Mouse (Mus musculus) intestine, embryonic 14.5 days (tissue): Measurements from ENCODE around the gene Dclk3. TPM values are rescaled to one million over a fixed set of nuclear protein-coding genes. Genes with fewer than 3 reads are reported as not detected.

ENCODE experiments used
- ATAC-seq: fragments of 200-750 bp; cut with Nextera tagmentation; replicated peaks from 2 replicates; pipeline ENCODE4 v1.8.0; 2017; ENCODE audit warnings: low read depth, moderate number of reproducible peaks, moderate TSS enrichment, moderate library complexity; ENCODE audit not compliant: low FRiP score, low TSS enrichment
- DNase-seq: peaks from one replicate; pipeline ENCODE4 v3.0.0-alpha.2; 2018; ENCODE audit warnings: low spot score
- H3K27ac ChIP-seq: fragments of 300-500 bp; sonication (generic); 2 replicates; pipeline ENCODE4 v1.5.1; 2014; ENCODE audit warnings: low read depth, mild to moderate bottlenecking, control low read depth
- H3K27me3 ChIP-seq: fragments of 300-500 bp; sonication (generic); replicated peaks from 2 replicates; pipeline ENCODE4 v1.6.1; 2014; ENCODE audit warnings: low read length, control low read depth; ENCODE audit not compliant: control insufficient read depth, insufficient read depth
- H3K36me3 ChIP-seq: fragments of 300-500 bp; sonication (generic); 2 replicates; pipeline ENCODE4 v1.6.1; 2014; ENCODE audit warnings: low read length, control low read depth; ENCODE audit not compliant: control insufficient read depth, insufficient read depth
- H3K4me1 ChIP-seq: fragments of 300-500 bp; sonication (generic); replicated peaks from 2 replicates; pipeline ENCODE4 v1.6.1; 2014; ENCODE audit warnings: low read length, control low read depth, mixed read lengths; ENCODE audit not compliant: control insufficient read depth, insufficient read depth
- H3K4me2 ChIP-seq: fragments of 300-500 bp; sonication (generic); 2 replicates; pipeline ENCODE4 v1.6.1; 2014; ENCODE audit warnings: low read length
- H3K4me3 ChIP-seq: fragments of 300-500 bp; sonication (generic); 2 replicates; pipeline ENCODE4 v1.5.1; 2014; ENCODE audit warnings: low read depth, low read length, control low read depth, mixed read lengths
- H3K9ac ChIP-seq: fragments of 300-500 bp; sonication (generic); 2 replicates; pipeline ENCODE4 v1.6.1; 2014; ENCODE audit warnings: mild to moderate bottlenecking, low read length
- H3K9me3 ChIP-seq: fragments of 300-500 bp; sonication (generic); 2 replicates; pipeline ENCODE4 v1.6.1; 2016; ENCODE audit warnings: low read length, control low read depth; ENCODE audit not compliant: control insufficient read depth
- WGBS: fragments of 180-500 bp; shearing (Covaris S2); extraction: QIAGEN DNeasy Blood & Tissue Kit; methylation state at CpG from one replicate; pipeline ENCODE4 v1.1.7; 2014; 5-methylcytosine and 5-hydroxymethylcytosine counted together
- polyA plus RNA-seq: library from polyadenylated mRNA; unstranded; fragments of >200 nt; fragmentation: Nextera tagmentation; extraction: Ambion mirVana; gene quantifications from 2 replicates; pipeline ENCODE4 v1.2.1, GENCODE M21; 2014

Gene Dclk3
- polyA plus RNA-seq, 1 experiment from 2014 or later: 0.38 TPM

DNA sequence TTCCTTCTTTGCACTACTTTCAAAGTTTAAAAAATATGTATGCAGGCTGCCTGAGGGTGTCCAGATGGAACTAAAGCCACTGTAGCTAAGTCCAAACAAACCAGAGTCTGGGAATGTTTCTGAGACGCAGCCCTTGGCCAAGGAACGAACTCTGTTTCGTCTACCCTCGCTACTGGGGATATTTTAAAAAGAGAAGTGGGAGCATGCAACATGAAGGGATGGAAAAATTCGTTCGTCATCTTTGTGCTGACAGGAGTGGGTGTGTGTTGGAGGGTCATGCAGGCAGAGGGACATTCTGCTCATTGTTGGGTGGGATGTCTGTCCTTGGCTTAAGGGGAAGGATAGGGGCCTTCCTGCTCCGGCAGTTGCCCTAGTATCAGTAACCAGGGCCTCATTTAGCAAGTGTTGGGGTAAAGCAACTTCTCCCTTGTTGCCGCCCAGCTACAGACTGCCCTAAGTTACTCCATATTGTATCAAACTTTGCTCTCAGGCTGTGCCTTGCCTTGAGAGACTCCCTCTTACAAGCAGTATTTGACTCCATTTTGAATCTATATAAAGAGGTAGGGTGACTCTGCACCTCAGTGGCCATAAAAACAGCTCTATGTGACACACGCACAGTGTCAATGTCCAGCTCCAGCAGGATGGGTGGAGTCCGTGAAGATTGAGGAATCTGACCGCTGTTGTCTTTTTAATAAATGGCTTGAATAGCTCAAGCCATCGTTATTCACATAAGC, 34.4 kb upstream of the Dclk3 start:
- no peak for ATAC-seq
- H3K36me3 ChIP-seq: no peaks in the 10 kb centered on the region
- no peak overlapping the region for H3K27ac ChIP-seq
- no peak for DNase-seq
- no peak overlapping the region for H3K4me2 ChIP-seq
- WGBS: 77% methylated on average over 12 of the region's 12 CpGs
- H3K27me3 ChIP-seq: no peaks in the 10 kb centered on the region
- no peaks in the 10 kb centered on the region for H3K4me1 ChIP-seq
- H3K4me3 ChIP-seq: no peak overlapping the region
- H3K9me3 ChIP-seq: no peaks in the 10 kb centered on the region
- H3K9ac ChIP-seq: no peak overlapping the region

DNA sequence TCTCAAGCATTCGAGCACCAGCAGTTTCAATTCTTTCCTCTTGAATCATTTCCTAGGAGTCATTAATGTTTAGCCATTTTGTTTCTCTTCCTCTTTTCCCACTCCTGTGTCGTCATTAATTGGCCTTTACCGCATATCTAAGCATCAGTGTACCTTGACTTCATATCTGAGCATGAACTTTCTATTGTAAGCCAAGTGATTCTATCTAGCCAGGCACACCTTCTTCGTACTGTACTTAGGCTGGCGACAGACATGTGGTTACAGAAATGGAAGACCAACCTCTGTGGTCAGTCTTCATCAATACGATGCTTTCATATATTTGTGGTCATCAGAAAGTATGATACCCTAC, 33.8 kb upstream of the Dclk3 start:
- Histone ChIP-seq H3K4me1 (no peaks in the 10 kb centered on the region), H3K9ac (no peak overlapping the region), H3K9me3 (no peaks in the 10 kb centered on the region), H3K36me3 (no peaks in the 10 kb centered on the region), H3K4me3 (no peak overlapping the region), H3K27ac (no peak overlapping the region), H3K4me2 (no peak overlapping the region), H3K27me3 (no peaks in the 10 kb centered on the region)
- ATAC-seq (no peak), DNase-seq (no peak)
- WGBS: 92% methylated on average over 6 of the region's 6 CpGs

DNA sequence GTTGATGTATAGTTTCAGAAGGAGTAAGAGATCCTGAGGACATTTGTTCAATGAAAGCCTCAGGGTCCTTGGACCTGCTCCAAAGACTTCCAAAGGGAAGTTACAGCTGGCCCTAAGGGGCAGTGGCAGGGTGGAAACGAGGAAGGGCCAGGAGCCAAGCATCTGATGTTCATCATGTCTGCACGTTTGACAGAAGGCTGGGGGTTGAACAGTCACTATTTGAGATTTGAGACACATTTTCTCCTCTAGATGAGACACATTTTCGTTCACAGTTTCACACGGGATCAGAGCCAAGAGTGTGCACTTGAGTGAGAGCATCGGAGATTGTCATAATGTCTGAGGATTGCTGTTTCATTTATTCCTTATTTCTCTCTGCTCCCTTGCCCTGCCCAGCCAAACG, 30.9 kb upstream of the Dclk3 start:
- no peak for DNase-seq

DNA sequence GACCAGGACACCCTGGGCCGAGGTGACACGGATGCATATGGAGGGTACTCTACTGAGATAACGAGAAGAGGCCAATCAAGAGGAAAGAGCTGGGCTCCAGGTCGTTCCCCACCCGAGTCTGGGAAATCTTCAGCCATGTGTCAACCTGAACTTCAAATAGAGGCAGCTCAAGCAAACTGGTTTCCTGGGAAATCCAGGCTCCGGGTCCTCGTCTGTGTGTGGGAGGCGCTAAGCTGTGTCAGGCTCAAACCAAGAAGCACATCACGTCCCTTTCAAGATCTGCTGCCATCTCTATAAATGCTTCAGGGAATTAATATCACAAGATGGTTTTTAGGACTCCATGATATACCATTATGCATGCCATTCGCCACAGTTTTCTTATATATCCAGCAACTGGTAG, 30.5 kb upstream of the Dclk3 start:
- Histone ChIP-seq H3K27me3 (no peaks in the 10 kb centered on the region), H3K9ac (no peak overlapping the region), H3K36me3 (no peaks in the 10 kb centered on the region), H3K9me3 (no peaks in the 10 kb centered on the region), H3K27ac (no peak overlapping the region), H3K4me2 (no peak overlapping the region), H3K4me1 (no peaks in the 10 kb centered on the region), H3K4me3 (no peak overlapping the region)
- 69% methylated on average over 10 of the region's 10 CpGs for WGBS
- DNase-seq (no peak), ATAC-seq (no peak)

More for the DNA sequence above, 30.9 kb upstream of the Dclk3 start:
- Histone ChIP-seq H3K36me3 (no peaks in the 10 kb centered on the region), H3K4me2 (no peak overlapping the region), H3K9ac (no peak overlapping the region), H3K4me3 (no peak overlapping the region), H3K4me1 (no peaks in the 10 kb centered on the region), H3K9me3 (no peaks in the 10 kb centered on the region), H3K27me3 (no peaks in the 10 kb centered on the region), H3K27ac (no peak overlapping the region)
- no peak for ATAC-seq
- 50% methylated on average over 6 of the region's 6 CpGs for WGBS

DNA sequence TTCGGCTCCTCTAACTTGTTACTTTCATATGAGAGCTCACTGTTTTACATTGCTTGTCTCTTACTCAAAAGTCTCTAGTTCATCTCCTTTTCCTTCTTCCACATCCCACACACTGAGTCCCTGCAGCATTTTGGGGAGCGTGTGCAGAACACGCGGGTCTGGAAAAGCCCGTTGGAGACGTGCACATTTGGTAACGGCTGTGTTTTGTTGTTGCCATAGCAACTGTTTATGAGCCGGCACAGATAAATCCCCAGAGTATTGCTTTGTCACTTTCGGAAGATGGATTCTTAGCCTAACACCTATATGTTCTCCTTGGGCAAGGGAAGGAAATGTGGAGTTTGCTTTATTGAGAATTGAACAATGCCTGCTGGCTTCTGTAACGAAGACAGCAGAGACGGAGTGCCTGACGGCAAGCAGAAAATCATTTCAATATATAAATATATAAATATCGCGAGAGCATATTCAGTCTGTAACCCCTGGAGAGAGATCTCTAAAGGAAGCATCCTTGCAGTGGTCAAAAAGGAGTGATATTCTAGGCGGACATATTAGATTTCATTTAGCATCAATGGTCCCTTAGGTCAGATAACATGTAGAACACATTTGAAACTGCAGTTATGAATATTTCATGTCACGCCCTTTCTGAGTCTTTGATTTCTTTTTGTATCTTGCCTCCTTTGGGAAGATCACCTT, 26.3 kb upstream of the Dclk3 start:
- Histone ChIP-seq H3K9me3 (no peaks in the 10 kb centered on the region), H3K27me3 (no peaks in the 10 kb centered on the region), H3K4me2 (no peak overlapping the region), H3K4me1 (no peaks in the 10 kb centered on the region), H3K4me3 (no peak overlapping the region), H3K36me3 (no peaks in the 10 kb centered on the region), H3K9ac (no peak overlapping the region), H3K27ac (no peak overlapping the region)
- ATAC-seq (no peak), DNase-seq (no peak)
- WGBS: 77% methylated on average over 16 of the region's 16 CpGs

DNA sequence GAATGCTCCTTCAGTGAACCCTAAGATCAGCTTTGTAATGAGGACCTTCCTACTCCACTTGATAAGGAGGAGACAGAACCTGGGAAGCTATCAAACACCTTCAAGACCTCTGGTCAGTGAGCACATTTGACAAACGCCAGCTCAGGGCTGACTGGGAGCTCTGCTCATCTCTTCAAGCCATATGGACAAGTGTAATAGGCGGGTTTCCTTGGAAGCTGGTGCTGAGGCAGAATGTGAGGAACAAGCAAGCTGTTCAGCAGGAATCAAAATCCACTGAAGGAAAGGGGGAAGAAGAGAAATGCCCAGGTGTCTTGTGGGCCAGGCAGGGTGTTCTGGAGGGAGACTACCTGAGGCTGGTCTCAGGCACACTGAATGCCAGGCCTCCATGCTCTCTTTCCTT, 17.0 kb upstream of the Dclk3 start:
- DNase-seq (no peak), ATAC-seq (no peak)
- Histone ChIP-seq H3K9ac (no peak overlapping the region), H3K4me1 (no peaks in the 10 kb centered on the region), H3K27me3 (no peaks in the 10 kb centered on the region), H3K27ac (no peak overlapping the region), H3K4me3 (no peak overlapping the region), H3K4me2 (no peak overlapping the region), H3K9me3 (no peaks in the 10 kb centered on the region), H3K36me3 (no peaks in the 10 kb centered on the region)
- WGBS: 73% methylated on average over 2 of the region's 2 CpGs

DNA sequence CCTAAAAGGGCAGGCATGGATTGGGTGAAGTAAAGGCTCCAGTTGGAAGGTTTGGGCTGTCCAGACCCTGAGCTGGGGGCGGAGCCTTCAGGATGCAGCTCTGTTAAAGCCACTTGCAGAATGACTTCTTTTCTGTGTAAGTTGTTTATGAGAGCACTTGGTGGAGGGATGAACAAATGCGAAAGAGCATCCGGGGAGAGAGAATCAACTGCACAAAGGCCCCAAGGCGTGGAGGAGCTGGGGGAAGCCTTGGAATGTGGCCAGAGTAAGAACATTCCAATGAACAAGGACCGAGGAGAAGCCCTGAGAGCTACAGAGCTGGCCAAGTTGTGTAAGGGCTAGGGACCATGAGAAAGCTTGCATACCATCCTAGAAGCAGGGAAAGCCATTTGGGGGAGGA, 16.3 kb upstream of the Dclk3 start:
- DNase-seq: no peak
- Histone ChIP-seq H3K4me1 (no peaks in the 10 kb centered on the region), H3K9ac (no peak overlapping the region), H3K36me3 (no peaks in the 10 kb centered on the region), H3K4me2 (no peak overlapping the region), H3K27me3 (no peaks in the 10 kb centered on the region), H3K4me3 (no peak overlapping the region), H3K27ac (0 out of 2 replicates have a peak overlapping the region, but pooled peaks have one; percentile 16), H3K9me3 (no peaks in the 10 kb centered on the region)
- ATAC-seq: no peak
- WGBS: 46% methylated on average over 5 of the region's 5 CpGs

DNA sequence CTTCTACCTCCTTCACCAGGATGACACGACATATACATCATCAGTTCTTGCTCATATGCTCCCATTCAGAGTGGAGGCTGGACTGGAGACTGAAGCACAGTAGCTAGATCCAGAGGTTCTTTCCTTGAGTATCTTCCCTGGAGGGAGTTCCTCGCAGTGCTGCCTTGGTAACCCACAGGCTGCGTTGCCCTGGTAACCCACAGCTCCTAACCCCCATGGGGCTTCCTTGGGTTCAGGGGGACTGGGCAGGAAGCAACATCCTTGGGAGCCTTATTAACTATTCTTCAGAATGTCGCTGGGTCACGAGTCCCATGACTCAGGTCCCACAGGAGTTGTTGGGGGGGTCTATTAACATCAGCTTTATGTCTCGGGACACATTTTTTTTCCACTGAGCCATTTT, 13.8 kb upstream of the Dclk3 start:
- WGBS: 81% methylated on average over 6 of the region's 6 CpGs
- H3K4me1 ChIP-seq: no peaks in the 10 kb centered on the region
- no peak overlapping the region for H3K4me2 ChIP-seq
- DNase-seq (no peak), ATAC-seq (no peak)
- H3K36me3 ChIP-seq: no peaks in the 10 kb centered on the region
- H3K27me3 ChIP-seq: no peaks in the 10 kb centered on the region
- H3K9me3 ChIP-seq: no peaks in the 10 kb centered on the region
- no peak overlapping the region for H3K4me3 ChIP-seq
- no peak overlapping the region for H3K9ac ChIP-seq
- H3K27ac ChIP-seq: no peak overlapping the region

DNA sequence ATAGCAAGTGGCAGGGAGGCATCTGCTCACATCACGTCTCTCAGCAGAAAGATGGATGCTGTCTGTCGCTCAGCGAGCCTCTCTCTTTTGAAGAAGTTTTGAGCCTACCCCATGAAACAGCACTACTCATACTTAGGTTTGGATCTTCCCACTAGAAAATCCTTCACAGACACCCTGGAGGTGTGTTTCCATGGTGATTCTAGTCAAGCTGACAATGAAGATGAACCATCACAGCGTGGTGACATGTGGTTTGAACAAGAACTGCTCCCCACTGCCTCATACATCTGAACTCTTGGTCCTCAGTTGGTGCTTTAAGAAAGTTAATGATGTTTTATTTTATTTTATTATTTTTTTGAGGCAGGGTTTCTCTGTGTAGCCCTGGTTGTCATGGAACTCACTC, 12.9 kb upstream of the Dclk3 start:
- H3K9ac ChIP-seq: no peak overlapping the region
- no peak for DNase-seq
- no peak overlapping the region for H3K27ac ChIP-seq
- H3K27me3 ChIP-seq: no peaks in the 10 kb centered on the region
- H3K9me3 ChIP-seq: no peaks in the 10 kb centered on the region
- no peak overlapping the region for H3K4me2 ChIP-seq
- no peak for ATAC-seq
- H3K4me1 ChIP-seq: no peaks in the 10 kb centered on the region
- H3K4me3 ChIP-seq: no peak overlapping the region
- 79% methylated on average over 4 of the region's 4 CpGs for WGBS
- no peaks in the 10 kb centered on the region for H3K36me3 ChIP-seq
